Mouse (Mus musculus) midbrain, embryonic 10.5 days (tissue): ENCODE results near the gene 4930404N11Rik. TPM values are rescaled to one million over a fixed set of nuclear protein-coding genes. Genes with fewer than 3 reads are reported as not detected.

ENCODE experiments used
- DNase-seq: peaks from one replicate; pipeline ENCODE4 v3.0.0-alpha.2; 2017; ENCODE audit warnings: low spot score
- H3K27ac ChIP-seq: fragments of 300-500 bp; sonication (generic); replicated peaks from 2 replicates; pipeline ENCODE4 v1.5.1; 2016; ENCODE audit warnings: mild to moderate bottlenecking
- H3K27me3 ChIP-seq: fragments of 300-500 bp; sonication (generic); 2 replicates; pipeline ENCODE4 v1.6.1; 2016; ENCODE audit warnings: low read depth, mild to moderate bottlenecking; ENCODE audit not compliant: poor library complexity, severe bottlenecking
- H3K36me3 ChIP-seq: fragments of 300-500 bp; sonication (generic); 2 replicates; pipeline ENCODE4 v1.6.1; 2016; ENCODE audit warnings: mild to moderate bottlenecking, moderate library complexity
- H3K4me1 ChIP-seq: fragments of 300-500 bp; sonication (generic); 2 replicates; pipeline ENCODE4 v1.6.1; 2016
- H3K4me3 ChIP-seq: fragments of 300-500 bp; sonication (generic); 2 replicates; pipeline ENCODE4 v1.5.1; 2016; ENCODE audit warnings: mild to moderate bottlenecking, moderate library complexity
- H3K9me3 ChIP-seq: fragments of 300-500 bp; sonication (generic); replicated peaks from 2 replicates; pipeline ENCODE4 v1.6.1; 2016; ENCODE audit warnings: mild to moderate bottlenecking
- WGBS: fragments of 180-500 bp; shearing (Covaris S2); methylation state at CpG from one replicate; pipeline ENCODE4 v1.1.7; 2016; 5-methylcytosine and 5-hydroxymethylcytosine counted together
- polyA plus RNA-seq: library from polyadenylated mRNA; unstranded; fragments of >200 nt; fragmentation: Nextera tagmentation; extraction: Ambion mirVana; gene quantifications from 2 replicates; pipeline ENCODE4 v1.2.1, GENCODE M21; 2016

The 4930404N11Rik gene
- polyA plus RNA-seq, 1 experiment from 2014 or later: 0.38 TPM

DNA sequence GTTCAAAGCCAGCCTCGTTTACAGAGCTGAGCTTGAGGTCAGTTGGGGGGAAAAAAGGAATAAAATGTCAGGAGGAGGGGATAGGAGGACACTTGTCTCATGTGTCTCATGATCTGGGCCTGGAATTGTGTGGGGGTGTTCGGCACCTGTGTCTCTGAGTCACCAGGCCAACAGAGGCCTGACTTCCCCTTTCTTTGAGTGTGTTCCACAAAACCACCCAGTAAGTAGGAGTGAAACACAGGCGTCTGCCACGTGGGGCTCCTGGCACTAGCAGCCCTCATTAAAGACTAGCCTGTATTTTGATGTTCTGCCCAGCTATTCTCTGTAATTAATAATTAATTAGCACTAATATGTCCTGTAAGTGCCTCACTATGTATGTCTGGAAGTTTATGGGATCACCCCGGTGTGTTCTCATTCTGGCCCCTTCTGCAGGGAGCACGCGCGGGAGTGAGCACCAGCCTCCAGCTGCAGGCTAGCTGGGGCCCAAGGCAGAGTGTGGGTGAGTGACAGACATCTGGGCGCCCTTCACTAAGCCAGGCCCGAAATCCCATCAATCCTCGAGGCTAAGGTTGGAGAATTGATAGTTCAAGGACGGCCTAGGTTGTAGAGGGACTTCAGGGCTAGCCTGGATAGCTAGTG lies 9.1 kb downstream of the 4930404N11Rik start:
- H3K9me3 ChIP-seq: no peaks in the 10 kb centered on the region
- 61% methylated on average over 12 of the region's 12 CpGs for WGBS
- H3K36me3 ChIP-seq: peaks cover 5% of the 10 kb centered on the region
- peaks cover 43% of the 10 kb centered on the region for H3K27me3 ChIP-seq
- DNase-seq: no peak
- H3K27ac ChIP-seq: peak overlapping the region; percentile 53; the same call in 1 of the 2 replicates
- H3K4me3 ChIP-seq: peak overlapping the region; percentile 78
- peaks cover 71% of the 10 kb centered on the region for H3K4me1 ChIP-seq

GRCm38 (mm10) chr10:81355533-81355932 lies 10.1 kb downstream of the 4930404N11Rik start:
- Histone ChIP-seq H3K4me1 (peaks cover 69% of the 10 kb centered on the region), H3K27ac (no peak overlapping the region), H3K9me3 (no peaks in the 10 kb centered on the region), H3K4me3 (no peak overlapping the region), H3K27me3 (peaks cover 43% of the 10 kb centered on the region), H3K36me3 (no peaks in the 10 kb centered on the region)
- 87% methylated on average over 4 of the region's 4 CpGs for WGBS
- no peak for DNase-seq

DNA sequence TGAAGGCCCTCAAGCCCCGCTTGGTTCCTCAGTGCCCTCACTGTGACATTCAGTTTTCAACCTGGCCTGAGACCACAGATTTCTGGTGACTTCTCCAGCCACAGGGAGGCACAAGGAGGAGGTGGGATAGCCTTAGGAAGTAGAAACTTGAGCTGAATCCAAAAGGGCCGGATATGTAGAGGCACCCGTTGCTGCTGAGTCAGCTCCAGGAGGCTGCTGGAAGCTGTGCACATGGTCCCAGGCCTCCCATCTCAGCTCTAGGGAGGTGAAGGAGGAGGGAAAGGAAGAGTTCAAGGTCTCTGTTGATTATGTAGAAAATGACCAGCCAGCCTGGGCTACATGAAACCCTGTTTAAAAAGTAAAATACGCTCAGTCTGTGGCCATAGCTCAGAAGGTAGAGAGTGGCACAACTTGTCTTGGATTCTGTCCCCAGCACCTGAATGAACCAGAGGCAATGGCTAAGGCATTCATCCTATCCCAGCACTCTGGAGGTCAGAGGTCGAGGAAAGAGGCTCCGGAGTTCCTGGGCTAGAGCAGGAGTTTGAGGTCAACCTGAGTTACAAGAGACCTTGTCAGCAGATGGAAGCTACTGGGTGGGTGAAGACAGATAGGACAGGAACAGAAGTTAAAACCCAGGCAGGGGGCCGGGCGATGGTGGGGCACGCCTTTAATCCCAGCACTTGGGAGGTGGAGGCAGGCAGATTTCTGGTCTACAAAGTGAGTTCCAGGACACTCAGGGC lies 10.7 kb downstream of the 4930404N11Rik start:
- WGBS: 57% methylated on average over 9 of the region's 9 CpGs
- peaks cover 65% of the 10 kb centered on the region for H3K4me1 ChIP-seq

GRCm38 (mm10) chr10:81351678-81352291 lies 13.8 kb downstream of the 4930404N11Rik start:
- Histone ChIP-seq H3K4me3 (no peak overlapping the region), H3K36me3 (peaks cover 18% of the 10 kb centered on the region), H3K4me1 (peaks cover 63% of the 10 kb centered on the region), H3K9me3 (no peaks in the 10 kb centered on the region), H3K27me3 (peaks cover 48% of the 10 kb centered on the region), H3K27ac (0 out of 2 replicates have a peak overlapping the region, but pooled peaks have one; percentile 2)
- DNase-seq: no peak
- WGBS: 28% methylated on average over 9 of the region's 9 CpGs

More for the DNA sequence above, 10.7 kb downstream of the 4930404N11Rik start:
- Histone ChIP-seq H3K4me3 (no peak overlapping the region), H3K27me3 (peaks cover 43% of the 10 kb centered on the region), H3K27ac (no peak overlapping the region; the same call in 1 of the 2 replicates), H3K36me3 (no peaks in the 10 kb centered on the region), H3K9me3 (no peaks in the 10 kb centered on the region)
- no peak for DNase-seq

DNA sequence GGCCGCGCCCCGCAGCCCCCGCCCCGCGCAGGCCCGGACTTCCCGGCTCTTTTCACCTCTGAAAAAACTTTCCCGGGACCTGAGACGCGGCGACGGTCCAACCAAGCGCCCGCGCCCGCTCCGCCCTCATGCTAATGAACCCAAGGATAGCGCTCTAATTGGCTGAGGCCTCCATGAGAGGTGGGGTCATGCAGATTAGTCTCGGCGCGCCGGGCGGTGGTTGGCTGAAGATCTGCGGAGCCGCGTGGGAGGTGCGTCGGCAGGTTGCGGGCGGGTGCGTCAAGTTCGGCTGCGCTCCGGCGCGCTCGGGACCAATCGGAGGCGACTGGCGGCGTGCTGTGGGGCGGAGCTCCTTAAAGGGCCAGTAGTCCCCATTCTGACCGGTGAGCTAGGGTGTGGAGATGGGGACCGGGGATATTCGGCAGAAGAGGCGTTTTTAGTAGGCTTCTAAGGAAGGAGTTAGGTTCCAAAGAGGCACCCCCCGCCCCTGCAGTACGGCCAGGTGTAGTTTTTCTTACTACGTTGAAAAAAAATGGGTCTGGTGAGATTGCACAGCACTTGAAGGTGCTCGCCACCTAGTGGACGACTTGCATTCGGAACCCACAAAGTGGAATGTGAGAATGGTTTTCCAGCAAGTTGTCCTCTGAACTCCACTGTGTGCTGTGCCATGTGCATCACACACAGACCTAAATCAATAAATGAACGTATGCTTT lies 15.1 kb downstream of the 4930404N11Rik start, which contains the start of gene Hmg20b:
Hmg20b (minus strand) TSS at position 130 of the 713 bp plus-strand sequence.
- WGBS: under 1% methylated on average over 54 of the region's 54 CpGs
- peak; percentile 100 for DNase-seq
- H3K4me1 ChIP-seq: peaks cover 66% of the 10 kb centered on the region

DNA sequence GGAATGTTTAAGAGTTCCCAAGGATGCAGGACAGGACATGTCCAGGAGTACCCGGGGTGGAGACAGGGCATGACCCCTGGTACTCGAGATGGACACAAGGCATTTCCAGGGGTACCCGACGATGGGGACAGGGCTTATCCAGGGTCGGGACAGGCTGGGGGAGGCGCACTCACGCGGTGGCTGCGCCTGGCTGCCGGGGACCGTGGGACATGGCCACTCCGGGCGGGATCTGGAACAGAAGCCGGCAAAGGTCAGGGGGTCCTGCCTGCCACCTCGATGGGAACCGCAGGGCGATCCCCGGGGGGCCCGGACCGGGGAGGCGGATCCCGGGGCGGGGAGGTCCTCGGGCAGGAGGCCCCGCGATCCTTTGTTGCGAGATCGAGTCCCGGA lies 15.7 kb downstream of the 4930404N11Rik start:
- DNase-seq: no peak
- peak overlapping the region; percentile 77 for H3K4me3 ChIP-seq
- H3K4me1 ChIP-seq: peaks cover 63% of the 10 kb centered on the region
- H3K27ac ChIP-seq: peak overlapping the region; percentile 95
- H3K9me3 ChIP-seq: no peaks in the 10 kb centered on the region
- H3K36me3 ChIP-seq: peaks cover 35% of the 10 kb centered on the region
- peaks cover 48% of the 10 kb centered on the region for H3K27me3 ChIP-seq
- under 1% methylated on average over 29 of the region's 29 CpGs for WGBS

More for the DNA sequence above, 15.1 kb downstream of the 4930404N11Rik start, which contains the start of gene Hmg20b:
- Histone ChIP-seq H3K9me3 (no peaks in the 10 kb centered on the region), H3K27ac (peak within 1 kb of the TSS; percentile 95), H3K4me3 (peak within 1 kb of the TSS; percentile 77), H3K27me3 (peaks cover 48% of the 10 kb centered on the region), H3K36me3 (peaks cover 30% of the 10 kb centered on the region)

DNA sequence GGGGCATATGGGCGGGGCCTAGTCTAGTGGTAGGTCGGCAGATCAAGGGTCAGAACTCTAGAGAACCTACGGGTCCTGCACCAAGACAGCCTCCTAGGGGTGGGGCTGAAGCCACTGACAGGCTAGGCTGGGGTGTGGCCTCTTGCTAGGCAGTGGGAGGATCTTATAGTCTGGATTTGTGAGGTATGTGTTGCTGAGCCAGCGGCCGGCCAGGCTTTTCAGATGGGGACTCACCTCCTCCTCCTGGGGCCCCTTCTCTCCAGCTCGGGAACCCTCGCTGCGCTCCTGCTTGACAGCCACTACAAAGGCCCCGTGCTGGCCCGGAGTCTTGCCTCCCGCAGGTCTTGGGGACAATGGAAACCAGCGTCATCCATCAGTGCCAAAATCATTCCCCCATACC lies 16.5 kb downstream of the 4930404N11Rik start:
- H3K27ac ChIP-seq: peak overlapping the region; percentile 95
- H3K36me3 ChIP-seq: peaks cover 35% of the 10 kb centered on the region
- no peaks in the 10 kb centered on the region for H3K9me3 ChIP-seq
- 5% methylated on average over 12 of the region's 12 CpGs for WGBS
- peak; percentile 38 for DNase-seq
- peaks cover 52% of the 10 kb centered on the region for H3K27me3 ChIP-seq
- H3K4me3 ChIP-seq: peak overlapping the region; percentile 77
- peaks cover 55% of the 10 kb centered on the region for H3K4me1 ChIP-seq

GRCm38 (mm10) chr10:81346453-81347067 lies 19.1 kb downstream of the 4930404N11Rik start:
- H3K36me3 ChIP-seq: peaks cover 35% of the 10 kb centered on the region
- peaks cover 56% of the 10 kb centered on the region for H3K4me1 ChIP-seq
- no peaks in the 10 kb centered on the region for H3K9me3 ChIP-seq
- peaks cover 78% of the 10 kb centered on the region for H3K27me3 ChIP-seq
- peak overlapping the region; percentile 58; the same call in 1 of the 2 replicates for H3K27ac ChIP-seq
- DNase-seq: peak; percentile 72
- peak overlapping the region; percentile 40 for H3K4me3 ChIP-seq
- 5% methylated on average over 55 of the region's 55 CpGs for WGBS

GRCm38 (mm10) chr10:81345162-81345534 lies 20.5 kb downstream of the 4930404N11Rik start:
- no peak overlapping the region for H3K27ac ChIP-seq
- H3K9me3 ChIP-seq: no peaks in the 10 kb centered on the region
- peaks cover 35% of the 10 kb centered on the region for H3K36me3 ChIP-seq
- no peak for DNase-seq
- 88% methylated on average over 4 of the region's 4 CpGs for WGBS
- peaks cover 53% of the 10 kb centered on the region for H3K4me1 ChIP-seq
- H3K4me3 ChIP-seq: no peak overlapping the region
- peaks cover 92% of the 10 kb centered on the region for H3K27me3 ChIP-seq

DNA sequence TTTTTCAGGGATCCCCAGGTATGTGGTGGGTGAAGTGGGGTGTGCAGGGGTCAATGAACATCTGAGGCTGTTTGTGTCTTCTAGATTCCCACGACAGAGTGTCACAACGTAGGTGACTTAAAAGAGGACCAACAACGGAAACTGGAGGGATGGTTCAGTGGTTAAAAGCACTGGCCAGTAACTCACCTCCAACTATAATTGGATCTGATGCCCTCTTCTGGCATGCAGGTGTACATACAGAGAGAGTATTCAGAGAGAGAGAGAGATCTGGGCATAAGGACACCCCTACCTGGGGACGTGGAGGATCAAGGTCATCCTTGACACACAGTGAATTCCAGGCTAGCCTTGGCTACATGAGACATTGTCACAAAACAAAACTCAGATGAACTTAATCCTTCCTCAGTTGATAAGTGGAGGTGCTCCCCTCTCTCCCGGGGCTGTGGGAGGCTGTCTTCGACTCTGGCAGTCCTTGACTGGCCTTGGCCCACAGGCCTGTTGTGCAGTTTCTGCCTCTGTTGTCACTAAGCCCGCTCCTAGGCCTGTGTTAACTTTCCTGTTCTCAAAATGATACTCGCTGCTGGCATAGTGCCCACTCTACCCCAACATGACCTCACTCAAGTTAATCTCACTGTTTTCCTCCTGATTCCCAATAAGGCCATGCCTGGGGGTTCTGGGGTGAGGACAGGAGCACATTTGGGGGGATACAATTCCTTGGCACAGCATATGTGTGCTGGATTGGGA lies 21.0 kb downstream of the 4930404N11Rik start:
- Histone ChIP-seq H3K27me3 (peaks cover 95% of the 10 kb centered on the region), H3K4me1 (peaks cover 47% of the 10 kb centered on the region), H3K27ac (no peak overlapping the region), H3K36me3 (peaks cover 35% of the 10 kb centered on the region), H3K4me3 (no peak overlapping the region), H3K9me3 (no peaks in the 10 kb centered on the region)
- no peak for DNase-seq
- 56% methylated on average over 8 of the region's 8 CpGs for WGBS

DNA sequence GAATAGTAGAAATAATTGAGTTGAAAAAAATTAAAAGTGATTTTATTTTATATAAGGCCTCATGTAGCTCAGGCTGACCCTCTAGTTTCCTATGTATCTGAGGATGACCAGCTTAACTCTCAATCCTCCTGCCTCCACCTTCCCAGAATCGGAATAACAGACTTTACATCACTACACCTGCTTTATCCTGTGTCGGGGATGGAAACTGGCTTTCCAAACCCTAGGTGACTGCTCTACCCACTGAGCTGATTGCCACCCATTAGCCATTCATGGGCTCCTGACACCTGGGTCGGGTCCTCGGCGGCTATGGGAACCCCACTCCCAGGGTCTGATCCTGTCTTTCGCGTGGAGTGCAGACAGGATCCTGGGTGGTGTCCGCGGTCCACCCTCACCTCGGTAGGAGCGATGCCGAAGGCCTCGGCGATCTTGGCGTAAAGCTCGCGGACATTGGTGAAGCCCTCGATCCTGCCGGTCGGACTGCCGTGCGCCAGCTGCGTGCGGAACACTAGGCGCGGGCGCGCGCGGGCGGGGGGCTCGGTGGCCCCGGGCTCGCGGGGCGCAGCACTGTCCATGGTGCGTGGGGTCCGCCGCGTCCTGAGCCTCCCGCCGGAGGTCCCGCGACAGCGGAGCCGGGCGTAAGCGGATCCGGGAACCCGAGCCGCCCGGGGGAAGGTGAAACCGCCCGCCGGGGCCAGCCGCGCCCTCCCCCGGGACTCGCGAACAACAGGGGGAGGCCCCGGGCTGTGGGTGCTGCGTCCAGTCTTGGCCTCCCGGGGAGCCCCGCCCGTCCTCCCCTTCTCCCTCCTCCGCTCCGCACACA lies 22.7 kb downstream of the 4930404N11Rik start, which contains the start of gene Gipc3:
Gipc3 (minus strand) TSS at position 581 of the 820 bp plus-strand sequence.
- Histone ChIP-seq H3K36me3 (peaks cover 25% of the 10 kb centered on the region), H3K4me3 (peak within 1 kb of the TSS; percentile 57), H3K27me3 (peaks cover 91% of the 10 kb centered on the region), H3K4me1 (peaks cover 33% of the 10 kb centered on the region), H3K27ac (peak within 1 kb of the TSS; percentile 61), H3K9me3 (no peaks in the 10 kb centered on the region)
- 7% methylated on average over 57 of the region's 67 CpGs for WGBS
- peak; percentile 44 for DNase-seq
